Mouse (Mus musculus) stomach, embryonic 14.5 days (tissue): Measurements from ENCODE around the gene Patj. TPM values are rescaled to one million over a fixed set of nuclear protein-coding genes. Genes with fewer than 3 reads are reported as not detected.
"Not testable (repeated sequence)": the region's sequence is repeated elsewhere in the genome, so short reads cannot be mapped to it uniquely, and the experiment has no call there.

Experiments used
- ATAC-seq: fragments of 200-750 bp; cut with Nextera tagmentation; 2 replicates; pipeline ENCODE4 v1.8.0; 2017; ENCODE audit warnings: low read depth, moderate TSS enrichment; ENCODE audit not compliant: insufficient number of reproducible peaks, insufficient read depth, low FRiP score
- H3K27ac ChIP-seq: fragments of 300-500 bp; sonication (generic); 2 replicates; pipeline ENCODE4 v1.5.1; 2014; ENCODE audit warnings: mild to moderate bottlenecking, low read length, moderate library complexity, mixed read lengths
- H3K27me3 ChIP-seq: fragments of 300-500 bp; sonication (generic); 2 replicates; pipeline ENCODE4 v1.6.1; 2014; ENCODE audit warnings: low read length, control low read depth, mixed read lengths; ENCODE audit not compliant: control insufficient read depth, insufficient read depth
- H3K36me3 ChIP-seq: fragments of 300-500 bp; sonication (generic); 2 replicates; pipeline ENCODE4 v1.6.1; 2014; ENCODE audit warnings: mild to moderate bottlenecking, control low read depth, low read length, moderate library complexity, mixed read lengths; ENCODE audit not compliant: control insufficient read depth, insufficient read depth
- H3K4me1 ChIP-seq: fragments of 300-500 bp; sonication (generic); 2 replicates; pipeline ENCODE4 v1.6.1; 2014; ENCODE audit warnings: low read length, control low read depth, mixed read lengths; ENCODE audit not compliant: control insufficient read depth, insufficient read depth
- H3K4me2 ChIP-seq: fragments of 300-500 bp; sonication (generic); replicated peaks from 2 replicates; pipeline ENCODE4 v1.6.1; 2014; ENCODE audit warnings: low read depth, low read length, control low read depth
- H3K4me3 ChIP-seq: fragments of 300-500 bp; sonication (generic); 2 replicates; pipeline ENCODE4 v1.5.1; 2014; ENCODE audit warnings: low read depth, low read length, control low read depth
- H3K9ac ChIP-seq: fragments of 300-500 bp; sonication (generic); replicated peaks from 2 replicates; pipeline ENCODE4 v1.6.1; 2014; ENCODE audit warnings: low read depth, mild to moderate bottlenecking, control low read depth, low read length, moderate library complexity, mixed read lengths
- H3K9me3 ChIP-seq: fragments of 300-500 bp; sonication (generic); 2 replicates; pipeline ENCODE4 v1.6.1; 2016; ENCODE audit warnings: low read depth, low read length, control low read depth; ENCODE audit not compliant: control insufficient read depth
- WGBS: fragments of 180-500 bp; shearing (Covaris S2); extraction: QIAGEN DNeasy Blood & Tissue Kit; methylation state at CpG from one replicate; pipeline ENCODE4 v1.1.7; 2014; 5-methylcytosine and 5-hydroxymethylcytosine counted together
- polyA plus RNA-seq: library from polyadenylated mRNA; unstranded; fragments of >200 nt; fragmentation: Nextera tagmentation; extraction: Ambion mirVana; gene quantifications from 2 replicates; pipeline ENCODE4 v1.2.1, GENCODE M21; 2014

The Patj gene
- polyA plus RNA-seq, 1 experiment from 2014 or later, result 28.0 TPM

DNA sequence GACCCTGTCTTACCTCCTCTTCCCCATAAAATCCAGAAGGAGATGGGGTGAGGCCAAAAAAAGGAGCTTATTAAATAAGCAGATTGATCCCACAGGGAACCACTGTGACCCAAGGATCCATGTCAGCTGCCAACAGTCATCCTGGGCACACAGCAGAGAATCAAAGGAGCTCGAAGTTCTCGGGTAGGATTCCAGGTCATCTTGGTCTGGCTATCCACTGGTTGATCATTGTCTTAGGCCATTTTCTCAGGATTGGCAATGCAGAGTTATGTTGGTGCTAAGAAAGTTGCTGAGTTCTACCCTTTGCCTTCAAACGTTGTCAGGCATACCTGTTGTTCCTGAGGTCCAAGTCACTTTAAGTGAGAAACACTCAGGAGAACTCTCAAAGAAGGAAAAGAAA lies 304.6 kb downstream of the Patj start:
- H3K9ac ChIP-seq, result no peak overlapping the region

DNA sequence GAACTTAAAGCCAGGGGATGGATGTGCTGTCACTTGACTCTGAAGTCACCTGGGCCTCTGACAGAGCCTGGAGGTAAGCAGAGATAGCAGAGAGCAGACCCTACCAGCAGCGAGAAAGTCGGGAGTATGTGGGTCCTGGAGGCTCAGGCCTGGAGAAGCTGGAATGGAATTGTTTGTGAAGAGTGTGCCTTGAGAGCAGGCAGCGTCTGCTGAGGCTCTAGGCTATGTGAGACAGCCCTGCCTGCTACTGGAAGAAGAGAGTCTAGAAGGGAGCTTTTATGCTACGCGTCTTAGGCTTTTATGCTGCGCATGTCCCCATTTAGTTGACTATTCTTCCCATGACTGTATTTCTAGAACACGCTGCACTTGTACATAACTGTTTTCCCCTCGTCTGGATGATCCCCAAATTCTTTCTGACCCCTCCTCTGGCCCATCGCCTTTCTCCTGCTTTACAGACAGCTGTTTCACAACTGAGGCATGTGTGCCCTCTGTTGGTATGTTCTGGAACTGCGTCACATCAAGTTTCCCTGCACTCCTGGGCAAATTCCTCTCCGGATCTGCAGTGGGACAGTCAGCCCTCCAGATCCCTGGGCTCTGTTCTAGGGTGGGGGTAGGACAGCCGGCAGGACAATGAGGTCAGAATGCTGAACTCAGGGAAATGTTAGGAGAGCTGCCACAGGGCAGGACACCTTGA lies 306.8 kb downstream of the Patj start:
- H3K4me1 ChIP-seq, result peaks cover 4% of the 10 kb centered on the region; the same call in 1 of the 2 replicates
- ATAC-seq, result peak; percentile 30; the same call in 1 of the 2 replicates
- 22% methylated on average over 12 of the region's 12 CpGs for WGBS
- 0 out of 2 replicates have a peak overlapping the region, but pooled peaks have one; percentile 1 for H3K4me2 ChIP-seq
- H3K36me3 ChIP-seq, result no peaks in the 10 kb centered on the region
- H3K9me3 ChIP-seq, result no peaks in the 10 kb centered on the region
- H3K4me3 ChIP-seq, result no peak overlapping the region
- no peak overlapping the region for H3K9ac ChIP-seq
- no peaks in the 10 kb centered on the region for H3K27me3 ChIP-seq
- H3K27ac ChIP-seq, result no peak overlapping the region

More for the DNA sequence above, 304.6 kb downstream of the Patj start:
- Histone ChIP-seq H3K4me1 (peaks cover 4% of the 10 kb centered on the region; the same call in 1 of the 2 replicates), H3K4me2 (no peak overlapping the region), H3K27ac (no peak overlapping the region), H3K9me3 (no peaks in the 10 kb centered on the region), H3K36me3 (no peaks in the 10 kb centered on the region), H3K4me3 (no peak overlapping the region), H3K27me3 (no peaks in the 10 kb centered on the region)
- 91% methylated on average over 3 of the region's 3 CpGs for WGBS
- no peak for ATAC-seq

DNA sequence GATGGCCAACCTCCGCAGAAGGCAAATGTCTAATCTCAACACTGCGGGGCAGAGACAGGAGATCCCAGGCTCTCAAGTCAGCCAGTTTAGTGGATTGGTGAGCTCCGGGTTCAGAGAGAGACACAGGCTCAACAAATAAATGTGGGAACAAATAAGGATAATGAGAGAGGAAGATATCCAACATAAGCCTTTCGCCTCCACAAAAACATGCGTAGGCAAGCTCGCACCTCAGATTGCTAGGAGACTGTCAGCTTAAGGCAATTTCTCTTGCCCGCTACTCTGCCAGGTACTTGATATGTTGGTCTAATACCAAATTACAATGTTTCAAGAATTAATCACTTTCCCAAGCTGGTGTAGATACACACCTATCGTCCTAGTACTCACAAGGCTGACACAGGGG lies 315.3 kb downstream of the Patj start:
- 93% methylated on average over 8 of the region's 8 CpGs for WGBS

DNA sequence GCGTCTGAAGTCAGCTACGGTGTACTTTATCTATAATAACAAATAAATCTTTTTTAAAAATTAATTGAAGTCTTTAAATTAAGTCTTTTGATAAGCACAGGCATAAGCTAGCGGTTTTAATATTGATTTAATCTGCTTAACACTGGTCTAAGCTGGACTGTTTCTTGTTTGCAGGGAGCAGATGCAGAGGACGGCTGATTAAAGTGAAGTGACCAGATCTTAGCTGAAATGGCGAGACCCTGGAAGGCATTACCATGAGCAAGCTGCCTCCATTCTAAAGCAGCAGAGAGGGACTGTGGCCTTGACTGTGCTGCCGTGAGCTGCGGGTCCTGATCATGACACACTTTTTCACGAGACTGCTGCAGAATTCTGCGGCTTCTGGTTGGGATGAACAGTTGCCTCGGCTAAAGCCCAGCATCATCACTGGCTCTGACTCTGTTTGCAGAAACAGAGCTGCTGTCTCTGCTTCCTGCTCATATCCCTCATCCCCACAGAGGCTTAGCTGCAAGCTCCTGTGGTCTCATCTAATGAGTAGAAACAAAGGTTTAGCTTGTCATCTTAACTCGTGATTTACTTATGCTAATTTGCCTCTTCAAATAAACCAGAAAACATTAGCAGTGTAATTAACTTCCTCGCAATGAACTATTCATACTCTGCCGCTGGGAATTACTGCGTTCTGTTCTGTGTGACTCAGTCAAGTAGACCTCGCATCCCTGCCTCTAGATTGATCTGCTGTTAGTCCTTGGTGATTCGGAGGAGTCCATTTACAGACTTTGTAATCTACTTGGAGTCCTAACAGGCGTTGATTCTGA lies 322.4 kb downstream of the Patj start:
- ATAC-seq, result no peak
- Histone ChIP-seq H3K4me1 (no peaks in the 10 kb centered on the region), H3K27me3 (no peaks in the 10 kb centered on the region), H3K36me3 (no peaks in the 10 kb centered on the region), H3K9me3 (no peaks in the 10 kb centered on the region), H3K4me2 (no peak overlapping the region), H3K4me3 (no peak overlapping the region), H3K9ac (no peak overlapping the region), H3K27ac (no peak overlapping the region)
- 81% methylated on average over 17 of the region's 17 CpGs for WGBS

More for the DNA sequence above, 315.3 kb downstream of the Patj start:
- no peaks in the 10 kb centered on the region for H3K9me3 ChIP-seq
- H3K4me2 ChIP-seq, result no peak overlapping the region
- no peaks in the 10 kb centered on the region for H3K27me3 ChIP-seq
- no peak overlapping the region for H3K4me3 ChIP-seq
- H3K27ac ChIP-seq, result no peak overlapping the region
- ATAC-seq, result no peak
- no peaks in the 10 kb centered on the region for H3K36me3 ChIP-seq
- no peaks in the 10 kb centered on the region for H3K4me1 ChIP-seq
- H3K9ac ChIP-seq, result no peak overlapping the region

DNA sequence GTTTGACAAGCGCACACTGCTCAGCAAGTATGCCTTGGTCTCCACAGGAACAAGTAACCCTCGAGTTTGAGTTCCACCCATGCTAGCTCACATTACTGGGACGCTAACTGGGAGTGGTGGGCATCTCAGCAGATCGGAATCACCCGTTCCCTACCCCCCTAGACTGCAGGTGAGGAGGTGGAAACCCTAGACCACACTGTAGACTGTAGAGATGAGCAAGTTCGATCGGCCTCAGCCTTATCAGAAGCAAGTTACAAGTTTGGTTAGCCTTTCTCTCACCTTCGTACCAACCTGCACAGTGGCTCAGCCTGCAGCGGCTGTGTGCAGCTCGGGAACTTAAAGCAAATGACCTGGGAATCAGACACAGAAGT lies 322.9 kb downstream of the Patj start:
- no peak overlapping the region for H3K9ac ChIP-seq
- H3K4me3 ChIP-seq, result no peak overlapping the region
- ATAC-seq, result no peak
- H3K9me3 ChIP-seq, result no peaks in the 10 kb centered on the region
- WGBS, result 83% methylated on average over 10 of the region's 10 CpGs
- H3K36me3 ChIP-seq, result no peaks in the 10 kb centered on the region
- H3K27me3 ChIP-seq, result no peaks in the 10 kb centered on the region
- no peaks in the 10 kb centered on the region for H3K4me1 ChIP-seq
- H3K27ac ChIP-seq, result no peak overlapping the region
- no peak overlapping the region for H3K4me2 ChIP-seq

DNA sequence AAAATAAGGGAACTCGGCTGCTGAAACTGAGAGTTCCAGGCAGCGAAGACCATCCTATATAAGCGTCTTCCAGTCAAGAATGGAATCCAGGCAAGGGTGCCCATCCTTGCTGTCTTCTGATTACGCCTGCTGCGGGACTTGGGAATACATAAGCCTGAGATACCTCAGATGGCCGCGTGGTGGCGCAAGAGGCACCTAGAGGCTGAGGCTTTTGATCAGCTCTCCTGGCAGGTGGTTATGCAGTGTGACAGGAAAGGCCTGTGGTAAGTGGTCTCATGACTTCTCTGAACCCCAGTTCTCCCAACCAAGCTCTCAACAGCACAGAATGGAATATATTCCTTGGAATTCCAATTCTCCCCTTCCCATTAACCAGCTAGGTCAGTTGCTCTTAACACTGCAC lies 326.9 kb downstream of the Patj start:
- Histone ChIP-seq H3K9me3 (no peaks in the 10 kb centered on the region), H3K4me1 (peaks cover 4% of the 10 kb centered on the region; the same call in 1 of the 2 replicates), H3K4me3 (no peak overlapping the region), H3K4me2 (no peak overlapping the region), H3K36me3 (no peaks in the 10 kb centered on the region), H3K9ac (no peak overlapping the region), H3K27me3 (no peaks in the 10 kb centered on the region), H3K27ac (no peak overlapping the region)
- no peak for ATAC-seq
- WGBS, result 12% methylated on average over 8 of the region's 8 CpGs

DNA sequence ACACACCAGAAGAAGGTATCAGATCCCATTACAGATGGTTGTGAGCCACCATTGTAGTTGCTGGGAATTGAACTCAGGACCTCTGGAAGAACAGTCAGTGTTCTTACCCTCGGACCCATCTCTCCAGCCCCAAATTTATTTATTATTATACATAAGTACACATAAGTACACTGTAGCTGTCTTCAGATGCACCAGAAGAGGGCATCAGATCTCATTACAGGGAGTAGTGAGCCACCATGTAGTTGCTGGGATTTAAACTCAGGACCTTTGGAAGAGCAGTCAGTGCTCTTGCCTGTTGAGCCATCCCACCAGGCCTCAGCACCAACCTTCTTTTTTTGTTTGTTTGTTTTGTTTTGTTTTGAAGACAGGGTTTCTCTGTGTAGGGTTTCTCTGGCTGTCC lies 329.1 kb downstream of the Patj start:
- 91% methylated on average over 1 of the region's 1 CpGs for WGBS
- H3K27ac ChIP-seq, H3K9ac ChIP-seq, ATAC-seq, H3K9me3 ChIP-seq, H3K27me3 ChIP-seq, H3K4me1 ChIP-seq, H3K4me3 ChIP-seq, H3K36me3 ChIP-seq, H3K4me2 ChIP-seq: not testable (repeated sequence)

DNA sequence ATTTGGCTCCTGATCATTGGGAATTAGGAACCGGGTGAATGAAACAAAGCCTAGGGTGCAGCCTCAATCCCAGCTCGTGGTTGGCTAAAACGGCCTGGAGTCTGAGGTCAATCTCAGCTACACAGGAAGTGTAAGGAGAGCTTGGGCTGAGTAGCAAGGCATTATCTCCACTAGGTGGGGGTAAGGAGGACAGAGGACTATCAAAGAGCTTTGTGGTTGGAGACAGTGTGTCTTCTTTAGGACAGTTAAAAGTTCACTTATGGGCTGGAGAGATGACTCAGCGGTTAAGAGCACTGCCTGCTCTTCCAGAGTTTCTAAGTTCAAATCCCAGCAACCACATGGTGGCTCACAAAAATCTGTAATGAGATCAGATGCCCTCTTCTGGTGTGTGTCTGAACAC lies 329.9 kb downstream of the Patj start:
- no peak for ATAC-seq
- Histone ChIP-seq H3K4me1 (peaks cover 6% of the 10 kb centered on the region; the same call in 1 of the 2 replicates), H3K9ac (no peak overlapping the region), H3K4me3 (no peak overlapping the region), H3K27me3 (no peaks in the 10 kb centered on the region), H3K4me2 (no peak overlapping the region), H3K27ac (no peak overlapping the region), H3K36me3 (no peaks in the 10 kb centered on the region), H3K9me3 (no peaks in the 10 kb centered on the region)
- WGBS, result 33% methylated on average over 4 of the region's 4 CpGs
